Mouse (Mus musculus): ENCODE measurements around the gene Angpt4.
A peak's percentile ranks its signal among the peaks of the same experiment; 100 is the strongest.

Gene Angpt4

DNA sequence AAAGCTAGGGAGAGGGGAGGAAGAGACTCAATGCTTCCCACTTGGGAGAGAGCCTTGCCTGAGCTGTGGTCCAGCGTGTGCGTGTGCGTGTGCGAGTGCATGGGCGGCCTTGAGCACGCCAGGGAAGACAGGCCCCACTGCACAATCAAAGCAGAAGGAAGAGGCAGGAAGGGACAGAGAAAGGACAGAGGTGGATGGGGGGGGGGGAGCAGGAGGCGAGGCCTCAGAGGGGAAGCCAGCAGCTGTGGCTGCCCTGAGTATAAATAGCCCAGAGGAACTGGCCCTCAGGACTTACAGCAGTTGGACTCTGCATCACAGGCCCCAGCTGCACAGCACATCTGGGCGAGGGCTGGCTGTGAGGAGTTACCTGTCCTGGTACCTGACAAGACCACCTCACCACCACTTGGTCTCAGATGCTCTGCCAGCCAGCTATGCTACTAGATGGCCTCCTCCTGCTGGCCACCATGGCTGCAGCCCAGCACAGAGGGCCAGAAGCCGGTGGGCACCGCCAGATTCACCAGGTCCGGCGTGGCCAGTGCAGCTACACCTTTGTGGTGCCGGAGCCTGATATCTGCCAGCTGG lies at the start of gene Angpt4:
Angpt4 (plus strand) TSS at position 292 of the 582 bp plus-strand sequence.
- peak; percentile 48 for DNase-seq (ENCODE audit: low read depth, low spot score)

DNA sequence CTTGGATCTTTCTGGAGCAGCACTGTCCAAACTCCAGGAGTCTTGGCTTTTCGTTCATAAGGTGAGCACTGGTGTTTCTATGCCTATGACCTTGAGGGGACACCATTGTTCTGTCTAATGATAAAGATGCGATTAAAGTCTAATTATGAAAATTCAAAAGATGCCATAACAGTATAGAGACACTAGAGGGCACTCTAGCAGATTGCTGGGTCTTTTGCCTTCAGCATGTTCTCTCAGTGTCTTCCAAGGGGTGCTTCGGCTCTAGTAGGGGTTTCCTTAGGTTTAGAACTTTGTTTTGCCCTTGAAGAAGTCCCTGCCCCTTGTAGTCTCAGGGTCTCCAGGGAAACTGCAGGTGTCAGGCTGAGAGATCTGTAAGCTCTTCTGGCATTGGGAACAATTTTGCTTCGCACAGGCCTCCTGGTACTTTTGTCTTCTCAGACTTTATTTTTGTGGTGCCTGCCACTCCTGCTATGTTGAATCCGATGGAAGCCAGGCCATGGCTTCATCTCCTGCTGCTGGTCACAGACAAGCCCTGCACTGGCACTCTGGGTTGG lies 48.7 kb upstream of the Angpt4 start:
- DNase-seq (ENCODE audit: low read depth, low spot score), result peak; percentile 22

DNA sequence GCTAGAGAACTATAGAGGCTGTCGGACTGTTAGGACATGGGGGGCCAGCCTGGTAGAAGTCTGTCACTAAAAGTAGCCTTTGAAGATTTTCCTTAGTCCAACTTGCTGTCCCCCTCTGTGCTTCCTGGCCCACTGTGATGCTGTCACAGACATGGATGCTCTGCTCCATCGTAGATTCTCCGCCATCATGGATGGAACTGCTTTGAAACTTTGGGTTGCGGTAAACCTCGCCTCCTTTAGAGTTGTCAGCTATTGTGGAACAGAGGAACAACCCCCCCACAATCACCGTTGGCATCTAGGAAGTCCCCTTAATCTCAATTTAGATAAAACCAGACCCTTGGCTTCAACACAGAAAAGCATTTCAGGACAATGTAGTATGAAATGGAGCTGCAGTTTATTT lies 46.1 kb upstream of the Angpt4 start:
- DNase-seq (ENCODE audit: low read depth, low spot score), result no peak

DNA sequence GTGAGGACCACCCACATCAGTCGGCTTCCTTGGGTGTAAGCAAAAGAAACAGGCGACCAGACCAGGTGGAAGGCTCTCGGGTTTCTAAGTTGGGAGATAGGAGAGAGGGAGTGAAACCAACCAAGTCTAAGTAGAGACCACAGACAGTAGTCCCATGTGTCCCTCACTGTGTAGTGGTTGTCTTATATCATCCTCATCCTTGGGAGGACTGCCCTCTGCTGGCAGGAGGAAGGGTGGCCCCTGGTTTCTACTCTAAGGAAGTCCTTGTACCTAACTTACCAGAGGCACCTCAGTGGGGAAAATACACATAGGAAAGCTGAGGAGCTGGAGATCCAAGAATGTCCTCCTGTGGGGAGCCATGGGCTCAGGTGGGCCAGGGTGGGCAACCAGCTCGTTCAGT lies 44.5 kb upstream of the Angpt4 start:
- DNase-seq (ENCODE audit: low read depth, low spot score), result peak; percentile 65

DNA sequence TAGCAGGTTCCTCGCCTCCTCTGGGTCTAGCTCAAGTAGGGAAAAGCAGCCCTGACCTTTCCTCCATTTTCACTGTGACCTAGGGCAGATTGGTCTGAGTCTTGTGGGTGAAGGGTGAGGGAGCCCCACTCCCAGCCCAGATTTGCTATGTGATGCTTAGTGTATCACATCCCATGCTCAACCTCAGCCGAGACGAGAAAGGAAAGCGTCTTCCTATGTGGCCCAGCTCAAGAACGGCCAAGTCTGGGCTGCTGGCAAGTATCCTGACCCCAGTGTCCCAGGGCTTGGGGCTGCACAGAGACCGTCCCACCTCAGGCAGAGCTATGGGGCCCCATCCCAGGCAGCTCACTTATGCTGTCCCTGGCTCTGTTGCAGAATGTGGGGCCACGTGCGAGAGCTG lies 42.8 kb upstream of the Angpt4 start:
- no peak for DNase-seq (ENCODE audit: low read depth, low spot score)

DNA sequence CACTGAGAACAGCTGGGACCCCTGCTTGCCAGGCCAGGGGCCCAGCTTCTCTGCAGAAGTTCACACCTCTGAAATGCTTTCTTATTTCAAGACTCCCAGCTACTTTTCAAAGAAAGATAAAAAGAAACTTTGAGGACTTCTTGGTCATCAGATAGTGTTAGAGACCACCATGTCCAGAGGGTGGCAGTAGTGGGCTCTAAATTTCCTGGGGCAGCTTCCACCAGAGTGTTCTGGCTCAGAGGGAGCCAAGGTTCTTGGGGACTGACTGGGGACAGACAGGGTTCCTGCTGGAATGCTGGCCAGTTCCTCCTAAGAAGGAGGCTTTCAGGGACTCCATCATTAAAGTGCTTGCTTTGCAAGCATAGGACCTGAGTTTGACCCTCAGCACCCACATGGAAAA lies 36.5 kb upstream of the Angpt4 start:
- peak; percentile 25 for DNase-seq (ENCODE audit: low read depth, low spot score)

DNA sequence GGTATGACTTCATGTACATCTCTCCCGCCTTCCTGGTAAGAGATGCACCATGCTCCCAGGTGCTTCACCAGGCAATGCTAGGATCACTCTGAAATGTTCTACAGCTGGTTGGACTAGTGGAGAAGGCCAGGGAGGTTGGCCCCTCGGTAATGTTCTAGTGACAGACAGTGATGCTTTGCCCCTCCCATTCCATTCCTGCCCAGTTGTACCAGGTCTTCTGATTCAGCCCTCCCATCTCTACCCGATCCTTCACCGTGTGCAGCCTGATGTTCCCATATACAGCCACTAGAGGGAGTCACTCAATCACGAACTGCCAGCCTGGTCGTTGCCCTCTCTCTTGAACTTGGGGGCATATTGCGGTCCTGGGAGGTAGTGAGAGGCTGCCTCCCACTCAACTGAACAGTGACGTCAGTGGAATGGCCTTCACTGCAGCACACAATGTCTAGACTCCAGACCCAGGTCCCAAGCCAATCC lies 35.0 kb upstream of the Angpt4 start:
- DNase-seq (ENCODE audit: low read depth, low spot score), result peak; percentile 56

DNA sequence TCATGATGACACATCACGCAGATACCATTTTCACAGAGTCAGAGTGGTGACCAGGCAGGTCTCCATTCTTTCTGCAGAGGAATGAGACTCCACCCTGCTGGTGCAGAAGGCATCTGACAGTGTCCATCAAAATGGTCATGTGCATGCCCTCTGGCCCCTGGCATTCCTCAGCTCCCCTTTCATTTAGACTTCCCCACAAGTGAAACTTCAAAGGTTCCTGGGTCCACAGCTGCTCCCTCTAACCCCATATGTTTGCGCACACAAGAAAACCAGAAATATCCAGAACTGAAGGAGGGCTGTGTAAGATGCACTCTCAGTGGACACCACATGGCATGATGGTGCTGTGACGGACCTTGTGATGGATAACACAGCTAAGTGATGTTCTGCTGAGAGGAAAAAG lies 32.4 kb upstream of the Angpt4 start:
- no peak for DNase-seq (ENCODE audit: low read depth, low spot score)

DNA sequence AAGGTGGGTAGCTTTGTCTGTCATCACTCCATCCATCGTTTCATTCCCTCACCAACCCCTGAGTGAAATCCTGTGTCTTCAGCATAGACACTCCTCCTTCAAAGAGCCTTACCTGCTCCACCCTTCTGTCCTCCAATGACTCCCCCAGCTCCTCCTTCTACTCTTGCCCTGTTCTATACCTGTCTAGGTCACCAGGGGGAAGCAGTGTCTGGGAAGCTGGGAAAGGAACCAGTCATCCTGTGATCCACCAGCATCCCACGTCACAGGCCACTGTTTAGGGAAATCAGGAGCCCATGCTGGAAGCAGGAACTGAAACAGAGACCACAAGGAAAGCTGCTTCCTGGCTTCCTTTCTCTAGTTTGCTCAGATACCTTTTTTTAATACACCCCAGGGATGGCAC lies 31.2 kb upstream of the Angpt4 start:
- DNase-seq (ENCODE audit: low read depth, low spot score), result no peak

DNA sequence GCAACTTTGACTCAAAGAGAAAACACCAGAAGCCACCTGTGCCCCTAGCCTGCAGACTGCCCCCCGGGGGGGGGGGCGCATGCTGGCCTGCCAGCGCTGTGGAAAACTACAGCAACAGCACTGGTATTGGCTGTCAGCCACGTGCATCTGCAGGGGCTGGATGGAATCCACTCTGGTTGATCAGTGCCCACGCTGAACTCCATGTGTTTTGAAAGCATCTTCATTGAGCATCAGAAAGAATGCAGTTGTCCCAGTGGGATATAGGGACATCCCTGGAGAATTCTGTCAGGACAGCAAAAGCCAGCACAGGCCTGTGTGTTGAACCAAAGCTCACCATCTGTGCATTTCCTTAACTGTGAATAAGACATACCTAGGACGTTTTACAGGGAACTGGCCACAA lies 20.0 kb upstream of the Angpt4 start:
- no peak for DNase-seq (ENCODE audit: low read depth, low spot score)

DNA sequence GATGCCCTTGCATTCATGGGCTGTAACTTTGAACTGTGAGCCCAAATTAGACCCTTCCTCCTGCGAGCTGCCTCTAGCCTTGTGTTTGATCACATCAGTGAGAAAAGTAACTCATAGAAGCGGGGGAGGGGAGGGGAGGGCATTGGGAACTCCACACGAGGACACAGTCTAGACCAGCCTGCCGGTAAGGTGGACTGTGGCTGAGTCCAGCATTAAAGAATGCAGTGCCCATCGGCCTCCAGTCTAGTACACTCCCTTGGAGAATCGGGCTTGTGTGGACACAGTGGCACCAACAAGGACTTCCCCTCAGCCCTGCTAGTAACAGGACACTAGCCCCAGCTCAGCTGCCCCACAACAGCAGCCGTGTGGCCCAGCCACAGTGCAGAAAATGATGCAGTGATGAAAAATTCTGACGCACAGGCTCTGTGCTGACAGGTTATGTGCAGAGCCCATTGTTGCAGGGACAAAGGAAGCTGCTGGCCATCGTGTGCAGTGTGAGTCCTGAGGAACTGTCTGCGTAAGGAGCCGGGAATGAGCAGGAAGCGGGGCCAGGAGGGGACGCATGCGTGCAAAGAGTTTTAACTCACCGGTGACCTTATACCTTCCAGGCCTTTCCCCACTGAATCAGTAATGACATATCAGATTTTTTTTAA lies 17.8 kb upstream of the Angpt4 start:
- no peak for DNase-seq (ENCODE audit: low read depth, low spot score)

DNA sequence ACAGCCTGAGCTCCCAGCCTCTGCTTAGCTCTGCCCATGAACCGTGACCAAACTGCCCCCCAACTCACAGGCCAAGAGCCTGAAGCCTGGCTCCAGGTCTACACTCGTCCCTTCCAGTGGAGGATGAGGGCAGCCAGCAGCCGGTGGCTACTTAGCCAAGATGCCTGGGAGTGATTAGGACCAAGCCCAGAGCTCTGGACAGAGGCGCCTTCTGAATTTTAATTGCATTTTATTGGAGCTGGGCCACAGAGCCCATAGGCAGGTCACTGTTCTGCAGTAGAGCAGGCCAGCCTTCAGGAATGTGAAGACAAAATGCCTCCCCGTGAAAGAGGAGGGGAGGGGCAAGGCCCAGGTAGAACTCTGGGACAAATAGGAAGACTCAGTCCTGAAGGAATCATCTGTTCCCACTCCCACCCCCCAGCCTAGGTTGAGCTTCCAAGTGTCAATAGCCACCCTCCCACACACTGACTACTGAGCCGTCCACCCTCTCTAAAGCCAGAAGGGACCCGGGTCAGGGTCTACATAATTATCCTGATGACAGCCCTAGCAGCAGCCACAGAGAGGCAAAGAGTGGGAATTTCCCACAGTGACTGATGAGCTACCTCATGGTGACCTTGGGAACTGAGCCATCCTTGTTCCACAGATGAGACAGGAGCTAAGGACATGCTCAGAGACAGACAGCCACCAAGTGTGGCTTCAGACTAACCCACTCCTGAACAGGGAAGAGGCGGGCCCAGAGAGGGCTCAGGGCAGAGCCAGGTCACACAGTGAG lies 16.6 kb upstream of the Angpt4 start:
- DNase-seq (ENCODE audit: low read depth, low spot score), result no peak

DNA sequence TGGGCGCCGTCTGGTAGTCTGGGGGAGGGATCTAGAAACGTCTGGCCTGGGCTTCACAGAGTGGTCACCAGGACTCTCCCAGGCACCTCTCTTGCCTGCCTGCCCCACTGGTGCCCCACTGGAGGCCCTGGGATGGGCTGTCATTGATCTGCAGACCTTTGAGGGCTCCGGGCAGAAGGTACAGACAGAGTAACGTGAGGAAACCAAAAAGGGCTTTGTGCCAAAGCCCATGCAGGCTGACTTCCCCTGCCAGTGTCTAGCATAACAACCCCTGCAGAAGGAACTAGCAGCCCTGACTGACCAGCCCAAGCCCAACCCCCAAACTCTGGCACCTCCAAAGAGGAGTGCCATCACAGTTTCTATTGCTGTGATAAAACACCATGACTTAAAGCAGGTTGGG lies 15.1 kb upstream of the Angpt4 start:
- no peak for DNase-seq (ENCODE audit: low read depth, low spot score)

DNA sequence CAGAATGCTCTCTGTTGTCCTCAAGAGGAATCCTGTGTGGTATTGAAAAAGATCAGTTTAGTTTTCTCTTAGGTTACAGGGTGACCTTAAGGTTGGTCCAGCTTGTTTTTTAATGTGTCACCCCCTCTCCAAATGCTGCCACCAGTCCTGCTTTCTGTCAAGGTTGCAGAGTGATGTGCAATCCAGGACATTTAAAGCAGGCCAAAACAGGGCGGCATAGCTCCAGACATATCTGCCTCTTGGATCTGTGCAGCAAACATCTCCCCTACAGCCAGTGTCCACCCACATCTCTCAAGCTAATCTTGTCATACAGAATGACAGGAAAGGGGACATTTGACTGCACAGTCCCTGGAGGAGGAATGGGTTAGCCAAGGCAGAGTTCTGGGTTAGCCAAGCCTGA lies 12.9 kb upstream of the Angpt4 start:
- DNase-seq (ENCODE audit: low read depth, low spot score), result no peak

DNA sequence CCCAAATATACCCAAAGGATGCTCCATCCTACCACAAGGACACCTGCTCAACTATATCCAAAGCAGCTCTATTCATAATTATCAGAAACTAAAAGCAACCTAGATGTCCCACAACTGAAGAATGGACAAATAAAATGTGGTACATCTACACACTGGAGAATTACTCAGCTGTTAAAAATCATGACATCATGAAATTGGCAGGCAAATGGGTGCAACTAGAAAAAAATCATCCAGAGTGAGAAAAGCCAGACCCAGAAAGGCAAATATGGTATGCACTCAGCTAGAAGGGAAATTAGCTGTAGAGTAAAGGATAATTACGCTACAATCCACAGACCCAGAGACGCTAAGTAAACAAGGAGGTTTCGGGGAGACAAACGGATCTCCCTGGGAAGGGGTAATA lies 10.2 kb upstream of the Angpt4 start:
- no peak for DNase-seq (ENCODE audit: low read depth, low spot score)

DNA sequence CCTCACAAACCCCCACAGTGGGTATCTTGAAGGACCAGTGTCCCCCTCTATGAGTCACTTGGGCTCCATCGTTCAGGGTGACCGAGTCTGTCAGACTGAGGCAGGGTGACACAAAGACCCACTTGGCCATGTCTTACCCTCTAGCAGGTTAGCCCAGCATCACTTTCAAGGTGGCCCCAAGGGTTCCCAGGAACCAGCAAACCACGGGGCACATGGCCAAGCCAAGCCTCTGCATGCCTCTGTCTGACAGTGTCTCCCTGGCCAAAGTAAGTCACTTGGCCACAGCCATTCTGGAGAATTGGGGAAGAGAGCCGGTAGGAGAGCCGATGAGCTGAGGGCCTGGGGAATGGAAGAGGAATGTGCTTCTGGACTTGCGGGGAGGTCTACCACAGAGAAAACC lies 7.7 kb upstream of the Angpt4 start:
- DNase-seq (ENCODE audit: low read depth, low spot score), result no peak

DNA sequence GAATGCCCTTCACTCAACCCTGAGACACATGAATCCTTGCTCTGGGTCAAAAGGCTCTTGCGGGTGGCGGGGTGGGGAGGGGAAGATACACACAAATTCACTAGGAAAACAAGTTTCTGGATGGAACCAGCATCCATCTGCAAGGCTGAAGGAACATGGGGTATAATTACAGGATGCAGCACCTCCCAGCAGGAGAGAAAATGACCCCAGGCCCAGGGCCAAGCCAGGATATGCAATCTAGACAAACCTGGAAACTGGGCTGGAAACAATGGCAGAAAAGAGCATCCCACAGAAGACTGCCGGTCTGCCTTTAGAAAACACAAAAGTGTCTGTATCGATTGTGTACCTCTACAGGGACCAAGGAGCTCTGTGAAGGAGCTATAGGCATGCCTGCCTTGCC lies 7.1 kb upstream of the Angpt4 start:
- no peak for DNase-seq (ENCODE audit: low read depth, low spot score)

DNA sequence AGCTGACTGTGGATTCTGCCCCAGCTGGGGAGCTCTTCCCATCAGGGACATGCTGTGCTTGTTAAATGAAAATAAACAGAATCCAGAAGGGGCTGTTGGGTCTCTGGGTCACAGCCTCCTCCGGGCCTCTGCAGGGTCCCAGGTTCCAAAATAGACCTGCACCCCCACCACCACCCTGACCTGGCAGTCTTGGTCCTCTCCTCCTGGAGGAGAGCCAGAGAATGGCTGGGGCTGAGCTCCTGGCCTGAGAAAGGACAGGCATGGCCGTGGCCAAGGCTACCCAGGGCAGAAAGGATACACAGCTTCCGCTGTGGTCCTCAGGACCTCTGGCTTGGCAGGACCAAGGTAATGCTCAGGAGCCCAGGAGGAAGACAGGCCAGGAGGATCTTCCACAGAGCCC lies 6.4 kb upstream of the Angpt4 start:
- no peak for DNase-seq (ENCODE audit: low read depth, low spot score)

DNA sequence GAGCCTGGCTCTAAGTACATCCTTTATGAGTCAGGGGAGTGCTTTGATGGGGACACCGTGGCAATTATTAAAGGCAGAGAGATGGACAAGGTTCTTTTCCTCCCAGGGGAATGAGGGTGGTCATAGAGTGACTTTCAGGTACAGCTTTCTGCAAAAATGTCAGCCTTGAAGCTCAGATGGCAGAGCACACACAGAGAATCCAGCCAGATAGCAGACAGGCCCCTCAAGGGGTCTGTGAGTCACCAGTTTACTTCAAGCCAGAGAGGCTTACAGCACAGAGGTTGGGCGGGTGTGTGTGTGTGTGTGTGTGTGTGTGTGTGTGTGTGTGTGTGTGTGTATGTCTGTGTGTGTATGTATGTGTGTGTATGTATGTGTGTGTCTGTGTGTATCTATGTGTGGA lies 4.0 kb upstream of the Angpt4 start:
- no peak for DNase-seq (ENCODE audit: low read depth, low spot score)

DNA sequence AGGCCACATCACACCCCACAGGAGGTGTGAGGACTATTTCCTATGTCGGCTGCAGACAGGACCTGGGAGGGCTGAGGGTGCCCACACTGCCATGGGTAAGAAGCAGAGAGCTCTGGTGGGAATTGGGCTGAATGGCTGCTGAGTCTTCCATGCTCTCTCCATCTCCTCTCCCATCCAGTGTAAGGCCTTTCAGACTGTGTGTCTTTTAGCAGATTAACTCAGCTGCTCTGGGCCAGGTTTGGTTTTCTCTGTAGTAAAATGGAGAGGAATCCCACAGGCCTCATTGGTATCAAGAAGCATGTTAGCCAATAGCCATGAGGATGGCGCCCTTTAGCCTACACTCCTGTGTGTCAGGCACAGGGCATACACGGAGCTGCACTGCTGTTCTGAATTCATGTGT lies 1.6 kb upstream of the Angpt4 start:
- no peak for DNase-seq (ENCODE audit: low read depth, low spot score)

DNA sequence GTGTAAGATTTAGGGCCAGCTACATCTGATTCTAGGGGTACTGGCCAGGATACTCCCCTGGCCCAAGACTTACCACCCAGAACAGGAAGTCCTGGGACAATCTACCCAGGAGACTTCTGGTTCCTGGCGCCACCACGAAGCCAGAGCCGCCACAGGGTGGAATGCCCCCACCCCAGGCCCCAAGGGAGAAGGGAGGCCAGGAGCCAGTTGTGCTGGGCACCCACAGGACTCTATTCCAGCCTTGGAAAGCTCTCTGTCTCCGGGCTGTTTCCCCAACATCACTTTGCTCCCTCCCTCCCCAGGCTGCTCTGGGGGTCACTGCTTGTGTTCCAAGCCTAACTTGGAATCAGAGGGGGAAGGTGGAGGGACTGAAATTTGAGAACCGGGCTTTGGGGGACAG lies 512 bp upstream of the Angpt4 start:
- no peak for DNase-seq (ENCODE audit: low read depth, low spot score)

DNA sequence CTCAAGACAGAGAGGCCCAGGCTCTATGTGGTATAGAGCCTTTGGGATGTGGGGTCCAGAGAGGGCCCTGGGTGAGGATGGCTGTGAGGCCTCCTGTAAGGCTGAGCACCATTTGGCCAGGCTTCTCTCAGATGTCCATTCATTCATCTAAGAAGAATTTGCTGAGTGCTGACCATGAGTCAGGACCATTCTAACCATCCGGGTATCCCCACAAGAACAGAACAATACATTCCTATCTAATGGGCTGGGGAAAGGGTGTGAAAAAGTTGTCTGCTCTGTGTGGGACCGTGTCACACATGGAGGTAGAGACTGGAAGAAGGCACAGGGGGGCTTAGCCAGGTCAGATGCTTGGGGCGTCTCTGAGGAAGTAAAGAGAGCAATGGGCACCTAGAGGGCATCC lies 741 bp downstream of the Angpt4 start:
- no peak for DNase-seq (ENCODE audit: low read depth, low spot score)

DNA sequence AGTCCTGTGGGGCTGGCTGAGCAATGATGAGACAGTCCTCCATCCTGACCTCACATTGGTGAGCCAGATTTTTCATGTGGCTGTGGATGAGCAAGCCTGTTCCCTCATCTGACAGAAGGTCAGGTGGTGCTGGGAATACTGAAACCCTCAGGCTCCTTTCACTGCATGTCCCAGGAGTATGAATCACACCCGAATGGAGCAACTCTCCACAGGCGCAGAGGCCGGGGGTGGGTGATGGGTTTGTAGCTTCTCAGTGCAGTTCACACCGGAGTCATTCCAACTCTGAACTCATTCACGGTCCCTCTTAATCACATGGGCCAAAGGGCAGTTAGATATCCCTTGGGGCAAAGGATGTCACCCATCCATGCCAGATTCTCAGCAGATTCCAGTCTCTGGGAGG lies 3.1 kb downstream of the Angpt4 start:
- DNase-seq (ENCODE audit: low read depth, low spot score), result no peak

Data from A20 (cell line).